Mouse (Mus musculus) olfactory bulb, adult 2 months (tissue): ENCODE measurements around the gene Tyk2.

Experiments
- CTCF ChIP-seq: fragments of 200-500 bp; IDR thresholded peaks from 2 replicates; pipeline ENCODE4 v1.5.1; 2012; ENCODE audit warnings: low read depth, mild to moderate bottlenecking, low read length, moderate library complexity; ENCODE audit not compliant: insufficient read depth
- POLR2A ChIP-seq: fragments of 200-500 bp; IDR thresholded peaks from 2 replicates; pipeline ENCODE4 v1.6.1; 2012; ENCODE audit warnings: mild to moderate bottlenecking, low read depth, low read length, moderate library complexity; ENCODE audit not compliant: insufficient read depth

- TF ChIP-seq POLR2A (no peak), CTCF (no peak)
These were observed 33.2 kb downstream of the Tyk2 start for GRCm38 (mm10) chr9:21097793-21098192.
